Mouse (Mus musculus) forelimb bud, embryonic 11.5 days (tissue): ENCODE measurements around the gene Proz.

ENCODE experiments used
- DNase-seq: peaks from one replicate; pipeline ENCODE4 v3.0.0-alpha.2; 2012; ENCODE audit warnings: low read depth, low spot score

Proz gene

DNA sequence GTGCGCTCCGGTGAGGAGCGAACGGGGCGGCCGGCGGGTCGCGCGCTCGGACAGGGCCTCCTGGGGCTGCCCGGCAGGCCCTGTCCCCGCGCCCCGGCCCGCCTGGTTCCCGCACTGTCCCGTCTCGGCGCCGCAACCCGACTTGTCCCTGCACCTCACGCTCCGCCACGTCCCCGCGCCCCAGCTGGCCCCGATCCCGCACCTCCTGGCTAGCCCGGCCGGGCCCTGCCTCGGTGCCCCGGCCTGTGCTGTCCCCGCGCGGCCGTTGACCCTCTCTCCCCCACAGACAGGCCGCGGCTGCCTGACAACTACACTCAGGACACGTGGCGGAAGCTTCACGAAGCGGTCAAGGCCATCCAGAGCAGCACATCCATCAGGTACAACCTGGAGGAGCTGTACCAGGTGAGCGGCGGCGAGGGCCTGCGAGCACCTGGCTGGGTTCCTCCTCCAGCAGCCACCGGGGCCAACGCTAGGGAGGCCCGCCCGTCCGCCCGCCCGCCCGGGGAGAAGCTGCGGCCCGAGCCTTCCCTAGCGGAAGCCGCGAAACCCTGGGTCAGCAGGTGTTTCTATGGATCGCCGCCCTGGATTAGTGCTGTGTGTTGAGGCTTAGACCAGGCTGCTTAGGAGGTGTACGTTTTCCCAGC lies 45.3 kb downstream of the Proz start:
- peak; percentile 2 for DNase-seq

DNA sequence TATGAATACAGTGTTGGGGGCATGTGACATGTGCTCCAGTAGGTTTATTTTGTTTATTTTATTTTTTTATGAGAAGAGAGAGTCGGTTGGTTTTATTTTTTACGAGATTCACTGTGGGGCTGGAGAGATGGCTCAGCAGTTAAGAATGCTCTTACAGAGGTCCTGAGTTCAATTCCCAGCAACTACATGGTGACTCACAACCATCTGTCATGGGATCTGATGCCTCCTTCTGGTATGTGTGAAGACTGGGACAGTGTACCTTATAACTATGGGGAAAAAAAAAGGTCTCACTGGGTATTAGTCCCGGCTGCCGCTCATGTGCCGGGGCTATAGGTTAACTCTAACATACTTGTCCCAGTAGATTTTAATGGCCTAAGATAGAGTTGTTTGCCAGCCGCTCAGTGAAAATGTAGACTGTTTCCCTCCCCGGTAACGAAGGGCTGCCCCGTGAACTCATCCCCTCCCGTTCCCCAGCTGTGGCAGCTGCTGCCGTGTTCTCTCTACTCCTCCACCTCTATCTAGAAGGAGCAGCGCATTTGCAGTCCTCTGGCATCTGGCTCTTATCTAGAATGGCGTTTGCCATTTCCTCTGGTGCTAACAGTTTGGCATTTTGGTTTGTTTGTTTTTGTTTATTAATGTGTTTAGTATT lies 47.4 kb downstream of the Proz start:
- DNase-seq = no peak

DNA sequence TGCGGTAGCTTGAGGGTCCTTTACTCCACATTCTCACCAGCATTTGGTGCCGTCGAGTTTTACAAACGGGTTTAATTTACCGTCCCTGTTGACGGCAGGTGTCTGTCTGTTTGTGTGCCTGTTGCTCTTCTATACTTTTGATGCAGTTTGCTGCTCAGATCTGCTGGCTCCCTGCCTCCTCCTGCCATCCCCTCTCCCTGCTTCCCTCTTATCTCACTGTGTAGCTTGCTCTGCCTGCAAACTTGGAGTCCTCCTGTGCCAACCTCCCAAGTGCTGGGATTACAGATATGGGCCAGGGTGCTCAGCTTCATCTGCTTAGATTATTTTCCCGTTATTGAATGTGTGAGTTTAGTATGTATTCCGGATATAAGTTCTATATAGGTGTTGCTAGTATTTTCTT lies 48.3 kb downstream of the Proz start:
- no peak for DNase-seq

DNA sequence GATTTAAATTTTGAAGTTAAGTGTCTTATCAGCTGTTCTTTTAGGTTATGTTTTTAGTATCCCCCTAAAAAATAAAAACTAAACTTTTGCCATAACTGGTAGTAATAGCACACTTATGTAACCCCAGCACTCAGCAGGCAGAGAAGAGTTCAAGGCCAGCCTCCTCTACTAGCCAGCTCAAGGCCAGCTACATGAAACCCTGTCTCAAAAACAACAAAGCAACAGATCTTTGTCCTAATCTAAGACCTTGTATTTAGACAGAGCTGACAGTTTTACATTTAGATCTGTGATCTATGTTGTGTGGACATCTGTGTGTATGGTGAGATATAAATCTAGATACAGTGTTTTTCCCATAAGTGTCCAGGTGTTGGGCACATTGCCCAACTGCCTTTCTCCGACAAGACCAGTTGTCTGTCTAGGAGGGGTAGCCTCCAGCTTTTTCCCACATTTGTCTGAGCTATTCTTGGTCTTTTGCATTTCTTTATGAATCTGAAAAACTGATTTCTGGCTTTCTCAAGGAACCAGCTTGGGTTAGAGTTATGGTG lies 48.8 kb downstream of the Proz start:
- no peak for DNase-seq

DNA sequence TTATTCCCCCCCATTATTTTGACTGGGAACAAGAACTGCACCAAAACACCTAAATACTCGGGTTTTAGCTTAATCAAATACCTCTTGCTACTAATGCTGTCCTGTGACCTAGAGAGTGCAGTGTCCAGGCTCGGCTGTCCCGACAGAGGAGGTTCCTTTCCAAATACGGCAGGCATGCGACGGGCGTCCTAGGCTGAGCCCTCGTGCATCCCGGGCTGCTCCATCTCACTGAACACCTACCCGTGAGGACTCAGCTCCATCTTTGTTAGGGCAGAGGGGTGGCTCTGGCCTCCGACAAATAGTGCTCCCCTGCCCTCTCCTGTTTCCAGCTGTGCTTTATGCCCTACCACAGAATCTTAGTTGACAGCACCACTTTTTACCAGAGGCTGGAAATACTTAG lies 51.2 kb downstream of the Proz start:
- no peak for DNase-seq

DNA sequence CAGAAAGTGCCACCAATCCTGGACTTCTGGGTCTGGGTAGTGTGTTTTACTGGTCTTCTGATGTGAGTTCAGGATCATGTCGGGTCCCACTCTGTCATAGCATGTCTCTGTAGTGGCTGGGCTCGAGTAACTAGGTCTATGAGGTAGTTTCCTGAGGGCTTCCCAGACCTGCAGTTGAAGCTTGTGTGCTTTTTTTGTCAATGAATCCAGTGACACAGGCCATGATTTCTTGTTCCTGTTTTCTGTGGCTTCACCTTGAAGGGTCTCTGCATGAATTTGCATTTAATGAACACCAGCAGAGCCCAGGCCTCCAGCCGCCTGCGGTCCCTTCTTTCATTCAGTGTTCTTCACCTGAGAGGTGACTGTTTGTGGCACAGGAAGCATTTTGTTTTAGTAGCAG lies 52.5 kb downstream of the Proz start:
- no peak for DNase-seq

DNA sequence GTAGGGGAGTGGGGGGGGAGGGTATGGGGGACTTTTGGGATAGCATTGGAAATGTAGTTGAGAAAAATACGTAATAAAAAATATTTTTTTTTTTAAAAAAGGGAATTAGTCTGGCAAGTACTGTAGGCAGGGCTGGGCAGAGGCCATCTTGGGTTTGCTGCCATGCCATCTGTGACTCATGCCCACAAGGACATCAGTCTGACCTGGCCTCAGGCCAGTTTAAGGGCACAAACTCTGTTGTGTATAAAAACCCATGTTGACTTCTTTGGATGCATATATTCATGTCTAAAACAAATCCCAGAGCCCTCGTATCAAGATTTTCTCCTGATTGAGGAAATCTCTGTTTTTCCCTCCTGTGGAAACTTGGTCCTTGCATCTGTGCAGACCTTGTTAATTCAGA lies 56.4 kb downstream of the Proz start:
- DNase-seq = no peak

DNA sequence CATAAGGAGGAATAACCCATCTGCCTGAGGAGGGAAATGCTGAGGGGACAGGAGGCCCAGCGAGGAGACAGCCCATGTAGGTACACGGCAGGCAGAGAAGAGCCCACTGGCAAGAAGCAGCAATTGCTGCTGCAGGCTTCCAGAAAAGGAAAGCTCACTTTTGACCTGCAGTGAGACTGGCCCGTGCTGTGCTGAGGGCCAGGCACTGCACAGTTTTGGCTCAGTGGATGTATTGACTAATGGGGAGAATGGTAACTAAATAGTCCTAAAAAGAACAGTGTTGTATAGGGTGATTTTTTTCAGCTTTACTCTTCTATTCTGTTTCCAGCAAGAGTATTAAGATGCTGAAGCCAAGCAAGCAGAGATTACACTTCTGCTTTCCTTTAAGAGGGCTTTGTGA lies 57.8 kb downstream of the Proz start:
- DNase-seq = no peak

DNA sequence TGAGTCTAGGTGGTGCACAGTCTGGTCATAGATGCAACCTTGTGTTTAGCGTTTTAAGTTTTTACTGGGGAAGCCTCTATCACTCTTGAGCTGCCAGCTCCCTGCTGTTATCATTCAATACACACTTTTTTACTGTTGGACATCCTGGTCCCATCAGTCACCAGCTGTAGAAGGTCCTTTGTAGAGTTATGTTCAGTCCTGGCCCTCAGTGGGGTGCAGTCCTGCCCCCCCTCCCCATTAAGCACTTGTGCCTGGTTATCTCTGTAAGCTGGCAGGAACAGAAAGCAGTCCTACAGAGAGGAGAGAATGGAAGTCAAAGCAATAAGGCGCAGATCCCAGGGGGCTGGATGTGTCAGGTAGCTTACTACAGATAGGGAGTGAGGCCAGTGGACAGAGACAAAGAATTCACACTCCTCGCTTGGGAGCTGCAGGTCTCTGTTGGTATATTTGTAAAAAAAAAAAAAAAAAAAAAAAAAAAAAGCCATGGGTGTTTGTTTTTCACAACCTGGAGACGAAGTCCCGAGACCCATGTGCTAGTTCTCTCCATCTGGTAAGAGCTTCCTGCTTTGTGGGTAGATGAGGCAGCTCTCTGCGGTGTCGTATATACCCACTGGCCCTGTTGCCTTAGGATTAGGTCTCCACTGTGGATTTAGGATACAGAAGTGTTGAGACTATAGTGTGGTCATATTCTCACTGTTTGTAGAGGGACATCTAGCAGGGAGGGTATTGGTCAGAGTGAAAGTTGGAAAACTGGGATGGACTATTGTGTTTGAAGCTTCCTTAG lies 60.4 kb downstream of the Proz start:
- no peak for DNase-seq

DNA sequence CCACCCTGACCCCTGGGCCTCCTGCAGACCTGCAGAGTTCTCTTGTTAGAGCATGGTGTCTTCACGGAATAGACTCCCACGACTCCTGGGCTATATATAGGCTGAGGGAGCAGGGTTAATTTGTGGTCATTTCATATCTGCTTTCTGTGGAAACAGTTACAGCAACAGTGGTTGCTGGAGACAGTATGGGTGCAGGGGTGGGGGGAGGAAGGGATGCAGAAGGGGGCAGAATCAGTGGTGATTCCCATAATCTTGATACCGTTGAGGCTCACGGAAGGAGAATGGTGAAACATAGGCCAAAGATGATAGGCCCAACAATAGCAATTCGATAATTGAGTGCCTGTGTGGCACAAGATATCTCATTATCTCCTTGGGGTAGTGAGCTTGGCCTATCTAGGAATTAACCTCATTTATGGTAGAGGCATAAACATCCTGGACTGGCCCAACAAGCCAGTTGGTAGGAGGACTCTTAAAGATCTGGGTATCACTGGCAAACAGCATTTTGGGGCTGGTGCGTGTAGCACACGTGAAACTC lies 62.2 kb downstream of the Proz start:
- DNase-seq = no peak

DNA sequence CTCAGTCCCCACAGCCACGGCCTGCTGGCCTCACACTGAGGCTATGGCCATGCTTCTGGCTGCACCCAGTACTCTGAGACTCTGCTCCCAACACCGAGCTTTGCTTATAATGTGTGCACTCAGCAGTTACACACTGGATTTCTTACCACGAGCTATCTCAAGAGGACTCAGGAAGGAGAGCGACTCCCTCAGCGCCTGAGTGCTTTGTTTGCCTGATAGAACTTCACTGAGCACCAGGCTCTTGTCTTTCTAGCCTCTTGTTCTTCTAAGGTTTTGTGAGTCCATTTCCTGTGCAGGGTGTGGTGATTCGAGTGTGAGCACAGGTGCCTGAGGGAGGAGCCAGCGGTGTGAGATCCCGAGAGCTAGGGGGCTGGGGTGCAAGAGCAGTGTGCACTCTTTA lies 64.2 kb downstream of the Proz start:
- DNase-seq = no peak
